Mouse (Mus musculus) liver, postnatal 0 days (tissue): Measurements from ENCODE around the gene D930007J09Rik. TPM values are rescaled to one million over a fixed set of nuclear protein-coding genes. Genes with fewer than 3 reads are reported as not detected.
A peak's percentile ranks its signal among the peaks of the same experiment; 100 is the strongest.

Experiments used
- ATAC-seq: fragments of 200-750 bp; cut with Nextera tagmentation; 2 replicates; pipeline ENCODE4 v1.8.0; 2017; ENCODE audit warnings: mild to moderate bottlenecking, moderate library complexity
- DNase-seq: peaks from one replicate; pipeline ENCODE4 v3.0.0-alpha.2; 2016
- H3K27ac ChIP-seq: fragments of 300-500 bp; sonication (generic); 2 replicates; pipeline ENCODE4 v1.5.1; 2014; ENCODE audit warnings: antibody characterized with exemption, moderate library complexity, mild to moderate bottlenecking, low read depth
- H3K27me3 ChIP-seq: fragments of 300-500 bp; sonication (generic); 2 replicates; pipeline ENCODE4 v1.6.1; 2014; ENCODE audit warnings: low read length, control low read depth, mixed read lengths; ENCODE audit not compliant: insufficient read depth
- H3K36me3 ChIP-seq: fragments of 300-500 bp; sonication (generic); replicated peaks from 2 replicates; pipeline ENCODE4 v1.6.1; 2014; ENCODE audit warnings: mild to moderate bottlenecking, control low read depth, low read length, moderate library complexity, mixed read lengths; ENCODE audit not compliant: insufficient read depth
- H3K4me1 ChIP-seq: fragments of 300-500 bp; sonication (generic); 2 replicates; pipeline ENCODE4 v1.6.1; 2014; ENCODE audit warnings: antibody characterized with exemption, mild to moderate bottlenecking, control low read depth; ENCODE audit not compliant: insufficient read depth
- H3K4me2 ChIP-seq: fragments of 300-500 bp; sonication (generic); 2 replicates; pipeline ENCODE4 v1.6.1; 2014; ENCODE audit warnings: low read depth, mild to moderate bottlenecking, low read length, moderate library complexity, mixed read lengths
- H3K4me3 ChIP-seq: fragments of 300-500 bp; sonication (generic); 2 replicates; pipeline ENCODE4 v1.5.1; 2014; ENCODE audit warnings: low read depth, low read length
- H3K9ac ChIP-seq: fragments of 300-500 bp; sonication (generic); replicated peaks from 2 replicates; pipeline ENCODE4 v1.6.1; 2014; ENCODE audit warnings: mild to moderate bottlenecking, moderate library complexity
- H3K9me3 ChIP-seq: fragments of 300-500 bp; sonication (generic); 2 replicates; pipeline ENCODE4 v1.6.1; 2016; ENCODE audit warnings: mild to moderate bottlenecking, control low read depth, low read length, mixed read lengths
- CTCF ChIP-seq: sonication (generic); IDR thresholded peaks from 2 replicates; pipeline ENCODE4 v1.5.1; 2016; ENCODE audit warnings: antibody characterized with exemption, low read depth
- EP300 ChIP-seq: IDR thresholded peaks from 2 replicates; pipeline ENCODE4 v1.6.1; 2016; ENCODE audit warnings: antibody characterized with exemption, low read depth, mild to moderate bottlenecking
- WGBS: fragments of 180-500 bp; shearing (Covaris S2); extraction: QIAGEN DNeasy Blood & Tissue Kit; methylation state at CpG from one replicate; pipeline ENCODE4 v1.1.7; 2014; ENCODE audit not compliant: insufficient replicate concordance; 5-methylcytosine and 5-hydroxymethylcytosine counted together
- polyA plus RNA-seq: library from polyadenylated mRNA; unstranded; fragments of >200 nt; fragmentation: Nextera tagmentation; extraction: Ambion mirVana; gene quantifications from 2 replicates; pipeline ENCODE4 v1.2.1, GENCODE M21; 2015

D930007J09Rik gene
- polyA plus RNA-seq, 1 experiment from 2014 or later, result not detected

GRCm38 (mm10) chr13:32776350-32776749 lies 26.3 kb downstream of the D930007J09Rik start:
- Histone ChIP-seq H3K27me3 (no peaks in the 10 kb centered on the region), H3K36me3 (no peaks in the 10 kb centered on the region), H3K27ac (no peak overlapping the region), H3K4me3 (no peak overlapping the region), H3K4me2 (no peak overlapping the region), H3K4me1 (no peaks in the 10 kb centered on the region), H3K9ac (no peak overlapping the region), H3K9me3 (no peaks in the 10 kb centered on the region)
- ATAC-seq (no peak), DNase-seq (no peak)
- TF ChIP-seq CTCF (no peak), EP300 (no peak)
- WGBS, result 75% methylated on average over 10 of the region's 10 CpGs

- H3K4me2 ChIP-seq, result no peak overlapping the region
- no peak overlapping the region for H3K4me3 ChIP-seq
- DNase-seq, result no peak
- no peaks in the 10 kb centered on the region for H3K4me1 ChIP-seq
- no peaks in the 10 kb centered on the region for H3K36me3 ChIP-seq
- H3K9ac ChIP-seq, result no peak overlapping the region
- TF ChIP-seq EP300 (no peak), CTCF (no peak)
- ATAC-seq, result no peak
- no peaks in the 10 kb centered on the region for H3K27me3 ChIP-seq
- WGBS, result 82% methylated on average over 9 of the region's 9 CpGs
- H3K27ac ChIP-seq, result no peak overlapping the region
- H3K9me3 ChIP-seq, result no peaks in the 10 kb centered on the region
Measured at GRCm38 (mm10) chr13:32775889-32776288, 26.8 kb downstream of the D930007J09Rik start.

GRCm38 (mm10) chr13:32769960-32770359 lies 32.7 kb downstream of the D930007J09Rik start:
- Histone ChIP-seq H3K27ac (no peak overlapping the region), H3K9ac (no peak overlapping the region), H3K4me2 (no peak overlapping the region), H3K36me3 (no peaks in the 10 kb centered on the region), H3K4me1 (no peaks in the 10 kb centered on the region), H3K27me3 (no peaks in the 10 kb centered on the region), H3K4me3 (no peak overlapping the region), H3K9me3 (no peaks in the 10 kb centered on the region)
- no peak for DNase-seq
- TF ChIP-seq EP300 (no peak), CTCF (no peak)
- no peak for ATAC-seq
- WGBS, result 34% methylated on average over 3 of the region's 3 CpGs

- ATAC-seq, result no peak
- no peaks in the 10 kb centered on the region for H3K27me3 ChIP-seq
- H3K4me2 ChIP-seq, result no peak overlapping the region
- H3K36me3 ChIP-seq, result no peaks in the 10 kb centered on the region
- no peaks in the 10 kb centered on the region for H3K9me3 ChIP-seq
- no peaks in the 10 kb centered on the region for H3K4me1 ChIP-seq
- 12% methylated on average over 4 of the region's 4 CpGs for WGBS
- no peak overlapping the region for H3K27ac ChIP-seq
- no peak overlapping the region for H3K9ac ChIP-seq
- TF ChIP-seq CTCF, result peak; percentile 65
- TF ChIP-seq EP300, result no peak
- no peak overlapping the region for H3K4me3 ChIP-seq
- peak; percentile 17 for DNase-seq
Measured at GRCm38 (mm10) chr13:32768104-32768503, 34.5 kb downstream of the D930007J09Rik start.

GRCm38 (mm10) chr13:32764448-32764847 lies 38.2 kb downstream of the D930007J09Rik start:
- no peak for TF ChIP-seq EP300
- TF ChIP-seq CTCF, result no peak
- Histone ChIP-seq H3K9me3 (no peaks in the 10 kb centered on the region), H3K36me3 (no peaks in the 10 kb centered on the region), H3K9ac (no peak overlapping the region), H3K4me3 (no peak overlapping the region), H3K4me1 (no peaks in the 10 kb centered on the region), H3K4me2 (no peak overlapping the region), H3K27ac (no peak overlapping the region), H3K27me3 (no peaks in the 10 kb centered on the region)
- 36% methylated on average over 7 of the region's 7 CpGs for WGBS
- peak; percentile 20 for DNase-seq
- peak; percentile 68 for ATAC-seq

GRCm38 (mm10) chr13:32763141-32763540 lies 39.5 kb downstream of the D930007J09Rik start:
- no peak for ATAC-seq
- 76% methylated on average over 3 of the region's 3 CpGs for WGBS
- no peak for DNase-seq
- H3K9me3 ChIP-seq, result no peaks in the 10 kb centered on the region
- no peaks in the 10 kb centered on the region for H3K36me3 ChIP-seq
- H3K4me2 ChIP-seq, result no peak overlapping the region
- H3K27me3 ChIP-seq, result no peaks in the 10 kb centered on the region
- H3K4me3 ChIP-seq, result no peak overlapping the region
- no peak overlapping the region for H3K9ac ChIP-seq
- no peak overlapping the region for H3K27ac ChIP-seq
- no peak for TF ChIP-seq EP300
- no peaks in the 10 kb centered on the region for H3K4me1 ChIP-seq

- WGBS, result 84% methylated on average over 2 of the region's 2 CpGs
Measured at GRCm38 (mm10) chr13:32760795-32761194, 41.9 kb downstream of the D930007J09Rik start.

More at GRCm38 (mm10) chr13:32760795-32761194, 41.9 kb downstream of the D930007J09Rik start:
- Histone ChIP-seq H3K9ac (no peak overlapping the region), H3K27me3 (no peaks in the 10 kb centered on the region), H3K4me1 (no peaks in the 10 kb centered on the region), H3K4me2 (no peak overlapping the region), H3K27ac (no peak overlapping the region), H3K4me3 (no peak overlapping the region), H3K36me3 (no peaks in the 10 kb centered on the region), H3K9me3 (no peaks in the 10 kb centered on the region)
- ATAC-seq (no peak), DNase-seq (no peak)
- TF ChIP-seq EP300 (no peak), CTCF (no peak)
